Comparison of ENCODE assay signal across 1 mouse cellular context in the genomic region with DNA sequence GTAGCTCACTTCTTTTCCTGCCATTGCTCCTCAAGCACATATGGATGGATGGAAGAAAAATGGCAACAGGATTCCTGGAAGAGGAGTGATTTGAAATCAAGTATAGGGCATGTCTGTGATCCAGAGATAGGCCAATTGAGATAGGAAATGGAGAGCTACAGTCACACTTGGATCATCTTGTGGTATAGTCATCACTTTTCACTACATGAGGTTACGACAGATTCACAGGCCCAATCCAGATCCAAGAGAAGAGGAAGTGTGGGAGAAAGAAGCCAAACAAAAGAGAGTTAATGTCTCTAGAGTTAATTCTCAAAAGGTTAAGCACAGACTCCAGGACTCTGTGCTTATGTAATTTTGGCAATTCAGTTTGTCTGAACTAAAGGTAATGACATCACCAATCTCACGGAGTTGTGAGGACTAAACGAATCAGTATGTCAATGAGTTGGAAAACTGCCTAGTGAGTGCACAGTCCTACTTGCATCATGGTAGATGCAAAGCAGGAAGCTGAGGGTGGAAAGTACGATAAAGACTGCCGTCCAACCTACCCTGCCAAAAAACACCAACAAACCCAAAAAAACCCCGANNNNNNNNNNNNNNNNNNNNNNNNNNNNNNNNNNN.
TF ChIP-seq lines count a peak whose summit lies in the region.

No protein-coding gene starts in this region.

TF ChIP-seq in CH12.LX, 34 proteins besides CTCF, POLR2A, EP300 and RAD21 (continued from another document):
- TF ChIP-seq TCF12 (IDR thresholded peaks at IDR 0.05; ENCODE audit: low read depth, low read length) (no peak), HCFC1 (IDR thresholded peaks at IDR 0.05; ENCODE audit: low read depth, low read length) (0 out of 2 replicates have a peak, but pooled peaks have one; percentile 32), POLR2AphosphoS2 (IDR thresholded peaks at IDR 0.05; ENCODE audit: low read depth, low read length) (no peak)
